Mouse (Mus musculus): ENCODE data around the gene Cpm.

DNA sequence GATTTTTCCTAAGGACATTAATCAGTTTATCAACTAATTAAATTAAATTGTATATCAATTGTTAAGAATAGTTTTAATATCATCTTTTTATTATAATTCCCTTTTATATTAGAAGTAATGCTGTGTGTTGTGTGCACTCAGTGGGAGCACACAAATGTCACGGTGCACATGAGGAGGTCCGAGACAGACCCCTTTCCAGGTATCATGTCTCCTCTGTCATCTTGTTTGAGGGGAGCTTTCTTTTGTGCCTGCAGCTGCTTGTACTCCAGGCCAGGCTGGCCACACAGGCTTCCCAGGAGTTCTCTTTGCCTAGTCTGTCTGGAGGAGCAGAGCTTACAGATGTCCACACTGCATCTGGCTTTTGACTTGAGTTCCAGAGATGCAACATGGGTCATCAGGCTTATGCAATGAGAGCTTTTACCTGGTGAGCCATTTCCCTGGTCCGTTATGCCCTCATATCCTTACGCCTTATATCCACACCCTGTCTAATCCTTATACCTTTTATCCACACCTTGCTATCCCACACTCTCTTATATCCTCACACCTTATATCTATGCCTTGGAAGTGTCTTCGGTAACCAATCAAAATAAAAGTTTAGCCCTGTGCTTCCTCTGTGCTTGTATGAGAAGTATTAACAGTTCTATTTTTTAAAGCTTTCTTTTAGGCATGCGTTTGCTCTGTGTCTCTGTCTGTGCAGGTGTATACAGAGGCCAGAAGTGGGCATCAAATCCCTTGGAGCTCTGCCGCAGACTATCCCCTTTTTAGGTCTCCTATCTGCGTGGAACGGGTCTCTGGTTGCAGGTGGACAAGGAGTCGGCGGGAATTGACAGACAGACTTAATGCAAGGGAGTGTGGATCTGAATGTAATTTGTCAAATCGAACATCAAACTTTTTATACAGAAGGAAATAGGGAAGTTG lies 7.4 kb upstream of the Cpm start:
- no peak for TF ChIP-seq CTCF (IDR thresholded peaks at IDR 0.05; ENCODE audit: low read depth)
- no peak for TF ChIP-seq EP300 (IDR thresholded peaks at IDR 0.05; ENCODE audit: low read depth)

Measured in liver, embryonic 14.5 days (tissue).